Mouse (Mus musculus): ENCODE measurements around the gene Olfr1355.
"Not testable (repeated sequence)": the region's sequence is repeated elsewhere in the genome, so short reads cannot be mapped to it uniquely, and the experiment has no call there.

Gene Olfr1355

GRCm38 (mm10) chr10:78875240-78875639 lies at the start of gene Olfr1355:
Olfr1355 (plus strand) TSS chr10:78875540.
- DNase-seq, result no peak

- DNase-seq, result not testable (repeated sequence)
Observed at GRCm38 (mm10) chr10:78840456-78840855, 34.9 kb upstream of the Olfr1355 start.

GRCm38 (mm10) chr10:78852066-78852465 lies 23.3 kb upstream of the Olfr1355 start, which contains the start of gene Olfr1356:
Olfr1356 (minus strand) TSS chr10:78852166.
- DNase-seq, result no peak

- not testable (repeated sequence) for DNase-seq
Observed at GRCm38 (mm10) chr10:78912871-78913270, 37.5 kb downstream of the Olfr1355 start, which contains the start of gene Olfr1354. Olfr1354 (plus strand) TSS chr10:78913171.

All from thymus, adult 18-20 months (tissue).